Mouse (Mus musculus) embryo, embryonic 10 days (tissue): ENCODE results near the gene Rbms3.

Experiments used
- DNase-seq: peaks from one replicate; pipeline ENCODE4 v3.0.0-alpha.2; 2015; ENCODE audit warnings: low spot score

Gene Rbms3

GRCm38 (mm10) chr9:117102198-117102930 lies 527.3 kb downstream of the Rbms3 start:
- DNase-seq: peak; percentile 14

GRCm38 (mm10) chr9:117100181-117100580 lies 529.5 kb downstream of the Rbms3 start:
- no peak for DNase-seq

DNA sequence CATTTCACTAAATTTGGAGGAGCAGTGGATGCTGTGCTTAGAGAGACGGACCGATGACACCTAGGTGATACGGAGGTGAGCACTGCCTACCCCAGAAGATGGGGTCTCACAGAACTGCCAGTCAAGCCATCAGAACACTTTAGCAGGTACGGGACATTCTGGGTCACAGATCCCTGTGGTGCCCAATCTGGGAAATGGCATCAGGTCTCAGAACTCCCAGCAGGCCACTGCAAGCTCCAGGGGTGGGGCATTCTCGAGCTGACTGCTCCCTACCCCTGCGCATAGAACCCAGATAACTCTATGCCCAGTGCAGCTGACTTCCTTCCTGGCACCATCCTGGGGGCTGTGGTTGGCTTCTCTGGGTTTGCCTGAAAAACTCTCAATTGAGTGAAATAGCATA lies 536.2 kb downstream of the Rbms3 start:
- DNase-seq: no peak

GRCm38 (mm10) chr9:117092177-117092555 lies 537.5 kb downstream of the Rbms3 start:
- DNase-seq: no peak

DNA sequence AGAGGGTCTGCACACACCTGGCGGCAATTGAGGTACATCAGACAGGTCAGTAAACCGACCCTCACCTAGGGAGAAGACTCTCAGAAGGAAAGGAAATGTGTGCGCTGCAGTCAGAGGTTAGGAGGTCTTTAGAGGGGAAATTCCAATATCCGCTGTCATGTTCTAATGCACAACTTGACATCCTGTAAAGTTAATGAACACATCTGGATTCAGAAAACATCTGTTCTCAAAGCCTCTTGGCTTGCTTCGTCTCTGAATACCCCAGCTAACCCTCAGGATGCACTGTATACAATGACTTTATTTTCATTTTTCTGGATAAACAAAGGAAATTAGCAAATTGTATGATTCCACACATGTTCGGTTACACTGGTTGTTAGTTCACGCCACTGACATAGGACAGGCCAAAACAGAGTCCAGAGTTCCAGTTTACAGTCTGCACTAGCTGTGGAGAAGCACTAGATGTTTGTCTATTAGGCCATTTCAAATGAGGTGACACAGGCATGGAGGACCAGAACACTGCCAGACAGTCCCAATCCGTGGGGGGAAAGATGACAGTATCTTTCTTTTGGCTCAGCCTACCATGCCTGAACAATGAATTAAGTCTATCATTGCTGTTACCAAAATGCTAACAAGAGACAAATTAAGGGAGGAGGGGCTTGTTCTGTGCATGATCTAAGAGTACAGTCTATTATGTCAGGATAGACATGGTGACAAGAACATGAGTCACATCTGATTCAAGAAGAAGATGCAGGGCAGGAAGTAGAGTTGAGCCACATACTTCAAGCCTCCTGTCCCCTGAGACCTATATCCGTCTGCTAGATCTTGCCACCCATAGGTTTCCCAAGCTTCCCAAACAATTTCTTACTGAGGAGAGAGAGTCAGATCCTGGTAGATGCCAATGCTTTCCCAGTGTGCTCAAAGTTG lies 538.2 kb downstream of the Rbms3 start:
- no peak for DNase-seq

DNA sequence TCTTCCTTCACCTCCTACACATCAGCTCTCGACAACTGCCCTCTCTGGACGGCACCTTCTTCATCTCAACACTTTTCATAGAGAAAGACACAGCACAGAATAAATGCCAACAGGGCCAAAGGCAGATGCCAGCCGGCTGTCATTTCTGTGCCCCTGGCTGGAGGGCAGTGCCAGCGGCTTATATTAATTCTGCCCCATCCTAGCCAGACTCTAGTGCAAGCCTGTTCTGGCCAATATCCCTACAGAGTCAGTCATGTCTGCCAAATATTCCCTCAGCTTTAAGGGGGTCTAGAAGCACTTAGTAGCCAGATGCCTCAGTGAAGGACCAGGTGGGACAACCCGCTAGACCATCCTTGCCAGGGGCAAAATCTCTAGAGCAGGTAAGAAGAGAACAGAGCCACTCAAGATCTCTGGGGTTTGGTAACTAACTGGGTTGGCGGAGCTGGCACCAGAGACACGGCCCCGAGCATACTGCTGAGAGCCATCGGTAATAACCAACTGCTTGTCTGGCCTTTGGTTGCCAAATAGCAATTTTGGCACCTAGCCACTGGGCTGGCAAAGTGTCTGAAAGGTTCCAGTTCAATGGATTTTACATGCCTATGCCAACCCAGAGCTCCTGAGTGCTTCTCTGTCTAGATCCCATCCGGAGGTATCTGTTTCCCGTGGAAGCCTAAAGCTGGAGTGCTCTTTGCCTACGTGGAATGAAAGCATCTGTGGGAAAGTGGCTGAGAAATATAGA lies 540.1 kb downstream of the Rbms3 start:
- DNase-seq: no peak

GRCm38 (mm10) chr9:117088309-117088708 lies 541.4 kb downstream of the Rbms3 start:
- DNase-seq: no peak

DNA sequence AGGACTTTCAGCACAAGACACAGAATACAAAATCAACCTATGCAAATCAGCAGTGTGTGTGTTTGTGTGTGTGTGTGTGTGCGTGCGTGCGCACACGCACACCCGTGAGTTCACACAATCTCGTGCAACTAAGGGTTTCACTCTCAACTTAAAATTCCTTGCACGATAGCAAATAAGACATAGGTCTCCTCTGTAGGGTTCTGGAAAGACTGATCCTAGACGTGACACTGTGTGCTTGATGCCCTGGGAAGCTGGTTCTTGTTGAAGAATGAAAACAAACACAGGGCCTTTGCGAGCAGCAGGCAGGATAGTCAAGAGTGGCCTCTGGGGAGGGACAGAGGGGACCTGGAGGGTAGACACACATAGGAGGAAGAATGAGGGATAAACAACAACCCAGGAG lies 544.0 kb downstream of the Rbms3 start:
- no peak for DNase-seq

DNA sequence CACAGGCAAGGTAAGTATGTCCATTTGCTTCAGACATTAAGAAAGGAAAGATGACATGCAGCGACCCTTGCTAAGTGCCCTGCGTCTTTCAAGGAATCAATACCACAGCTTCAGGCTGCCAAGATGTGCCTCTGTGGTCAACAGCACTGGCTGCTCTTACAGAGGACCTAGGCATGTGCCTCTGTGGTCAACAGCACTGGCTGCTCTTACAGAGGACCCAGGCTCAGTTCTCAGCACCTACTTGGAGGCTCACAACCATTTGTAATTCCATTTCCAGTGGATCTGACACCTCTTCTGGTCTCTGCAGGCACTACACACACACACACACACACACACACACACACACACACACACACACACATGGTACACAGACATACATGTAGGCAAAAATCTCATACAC lies 545.2 kb downstream of the Rbms3 start:
- DNase-seq: no peak

- DNase-seq: no peak
These were observed 550.2 kb downstream of the Rbms3 start for GRCm38 (mm10) chr9:117079471-117079870.

- DNase-seq: peak; percentile 43
These were observed 552.2 kb downstream of the Rbms3 start for GRCm38 (mm10) chr9:117077548-117077947.

GRCm38 (mm10) chr9:117076785-117077184 lies 552.9 kb downstream of the Rbms3 start:
- peak; percentile 46 for DNase-seq

- peak; percentile 66 for DNase-seq
These were observed 557.1 kb downstream of the Rbms3 start for GRCm38 (mm10) chr9:117072433-117073099.

GRCm38 (mm10) chr9:117070616-117071015 lies 559.1 kb downstream of the Rbms3 start:
- DNase-seq: no peak

DNA sequence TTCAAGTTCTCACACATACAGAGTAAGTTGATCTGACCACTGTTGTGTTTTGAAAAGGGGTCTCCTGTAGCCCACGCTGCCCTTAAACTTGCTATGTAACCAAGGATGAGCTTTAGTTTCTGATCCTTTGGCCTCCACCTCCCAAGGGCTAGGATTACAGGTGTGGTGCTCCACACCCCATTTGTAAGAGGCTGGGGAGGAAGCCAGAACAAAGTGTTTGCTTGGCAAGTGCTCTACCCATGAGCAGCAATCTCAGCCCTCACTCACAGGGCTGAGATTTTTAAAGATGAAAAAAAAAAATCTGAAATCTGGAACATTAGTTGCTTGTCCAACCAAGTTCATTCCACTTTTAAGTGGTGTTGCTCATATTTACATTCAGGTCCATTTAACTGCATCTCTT lies 560.5 kb downstream of the Rbms3 start:
- DNase-seq: no peak

- DNase-seq: no peak
These were observed 561.9 kb downstream of the Rbms3 start for GRCm38 (mm10) chr9:117067703-117068419.

DNA sequence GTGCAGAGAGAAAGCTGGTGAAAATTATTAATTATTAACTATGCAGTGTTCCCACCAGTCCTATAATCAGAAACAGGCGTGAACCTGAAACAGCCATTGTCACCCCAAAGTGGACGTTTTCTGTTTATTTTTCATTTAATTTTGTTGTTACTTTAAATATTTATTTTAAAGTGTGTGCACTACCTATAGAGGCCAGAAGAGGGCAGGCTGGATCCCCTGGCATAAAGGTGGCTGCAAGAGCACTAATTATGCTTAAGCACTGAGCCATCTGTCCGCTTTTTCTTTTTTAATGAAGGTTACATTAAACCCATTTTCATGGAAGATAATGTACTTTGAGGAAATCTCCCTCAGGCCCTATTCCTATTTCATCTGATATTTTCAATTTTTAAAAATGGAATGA lies 563.2 kb downstream of the Rbms3 start:
- DNase-seq: no peak

GRCm38 (mm10) chr9:117065601-117066000 lies 564.1 kb downstream of the Rbms3 start:
- no peak for DNase-seq

DNA sequence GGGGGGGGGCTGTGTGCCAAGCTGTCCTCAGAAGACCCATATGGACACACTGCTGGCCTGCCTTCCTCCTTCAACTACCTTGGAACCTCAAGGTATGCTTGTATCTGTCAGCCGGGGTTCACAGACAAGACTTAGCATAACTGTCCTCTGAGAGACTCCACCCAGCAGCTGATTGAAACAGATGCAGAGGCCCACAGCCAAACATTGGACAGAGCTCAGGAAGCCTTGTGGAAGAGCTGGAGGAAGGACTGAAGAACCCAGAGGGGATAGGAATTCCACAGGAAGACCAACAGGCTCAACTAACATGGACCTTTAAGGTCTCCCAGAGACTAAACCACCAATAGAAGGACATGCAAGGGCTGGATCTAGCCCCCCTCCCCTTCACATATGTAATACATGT lies 570.1 kb downstream of the Rbms3 start:
- DNase-seq: no peak

- no peak for DNase-seq
These were observed 570.6 kb downstream of the Rbms3 start for GRCm38 (mm10) chr9:117059135-117059534.

- DNase-seq: no peak
These were observed 577.8 kb downstream of the Rbms3 start for GRCm38 (mm10) chr9:117051935-117052334.
